Mouse (Mus musculus): Measurements from ENCODE around the gene Wnt7b. TPM values are rescaled to one million over a fixed set of nuclear protein-coding genes. Genes with fewer than 3 reads are reported as not detected.

Wnt7b gene
- total RNA-seq, 2 experiments from 2014 or later, result 0.10 to 0.28 TPM

- DNase-seq, result no peak
Measured at GRCm38 (mm10) chr15:85569995-85570734, 12.1 kb downstream of the Wnt7b start.

- DNase-seq, result no peak
Measured at GRCm38 (mm10) chr15:85569167-85569797, 13.0 kb downstream of the Wnt7b start.

DNA sequence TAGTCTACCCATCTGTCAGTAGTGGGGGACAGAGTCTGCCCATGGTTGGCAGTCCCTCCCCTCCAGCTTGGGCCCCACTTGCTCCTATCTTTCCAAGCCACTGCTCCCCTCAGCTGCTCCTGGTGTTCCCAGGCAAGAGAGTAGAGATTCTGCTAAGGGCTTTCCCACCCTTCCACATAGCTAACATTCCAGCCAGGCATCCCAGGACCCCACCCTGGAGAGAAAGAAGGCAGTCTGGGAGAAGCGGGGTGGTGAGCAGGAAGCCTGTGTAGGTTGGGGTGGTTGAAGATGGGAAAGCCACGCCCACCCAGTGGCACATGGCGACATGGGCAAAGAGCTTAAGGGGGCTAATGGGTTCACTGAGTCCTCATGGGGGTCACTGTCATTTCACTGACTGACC is 13.9 kb downstream of the Wnt7b start:
- no peak for DNase-seq

DNA sequence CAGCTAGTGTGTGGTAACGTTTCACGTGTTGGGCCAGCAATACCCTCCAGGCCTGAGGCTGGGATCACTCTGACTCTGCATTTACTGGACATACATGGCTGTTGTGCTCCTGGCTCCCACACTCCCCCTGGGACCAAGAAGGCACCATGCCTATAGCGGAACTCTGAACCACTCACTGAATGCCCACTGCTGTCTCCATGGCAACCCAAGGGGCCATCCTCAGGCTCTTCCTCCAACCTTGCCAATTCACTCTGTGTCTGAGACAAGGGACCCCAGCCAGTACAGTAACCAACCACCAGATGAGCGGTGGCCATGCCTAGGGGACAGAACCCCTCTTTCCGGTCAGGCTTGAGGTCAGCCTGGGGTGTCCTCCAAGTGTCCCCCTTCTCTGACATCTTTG is 17.3 kb downstream of the Wnt7b start:
- no peak for DNase-seq

DNA sequence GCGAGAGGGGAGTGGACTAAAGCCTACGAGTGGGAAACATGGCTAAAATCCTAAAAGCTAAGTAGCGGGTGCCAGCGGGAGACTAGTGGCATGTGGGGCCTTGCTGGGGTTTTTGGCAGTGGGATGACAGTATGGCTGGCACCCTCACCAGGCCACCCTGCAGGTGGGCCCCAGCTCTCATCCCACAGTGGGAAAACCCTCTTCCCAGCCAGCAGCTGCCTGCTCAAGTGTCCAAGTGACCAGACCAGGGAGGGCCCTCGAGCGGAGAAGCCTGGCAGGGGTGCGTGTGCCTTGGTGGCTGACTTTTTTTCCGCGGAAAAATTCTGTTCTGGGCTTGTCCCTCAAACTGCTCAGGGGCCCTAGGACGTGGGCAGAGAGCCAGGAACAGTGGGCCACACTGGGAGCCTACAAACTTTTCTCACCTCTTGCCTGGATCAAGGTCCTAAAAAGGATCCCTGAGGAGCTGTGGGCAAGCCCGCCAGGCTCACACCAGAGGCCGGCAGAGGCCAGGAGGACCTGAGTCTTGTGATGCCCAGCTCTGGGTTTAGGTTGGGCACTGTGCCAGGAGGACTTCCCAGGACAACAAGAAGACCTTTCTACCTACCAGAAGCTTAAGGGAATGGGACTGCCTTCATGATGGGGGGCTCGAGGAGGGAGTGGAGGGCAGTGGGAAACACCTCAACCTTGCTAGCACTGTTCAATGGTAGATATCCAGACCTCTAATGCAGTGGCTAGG is 18.1 kb downstream of the Wnt7b start:
- DNase-seq, result no peak

- DNase-seq, result no peak
Measured at GRCm38 (mm10) chr15:85561953-85562352, 20.3 kb downstream of the Wnt7b start.

DNA sequence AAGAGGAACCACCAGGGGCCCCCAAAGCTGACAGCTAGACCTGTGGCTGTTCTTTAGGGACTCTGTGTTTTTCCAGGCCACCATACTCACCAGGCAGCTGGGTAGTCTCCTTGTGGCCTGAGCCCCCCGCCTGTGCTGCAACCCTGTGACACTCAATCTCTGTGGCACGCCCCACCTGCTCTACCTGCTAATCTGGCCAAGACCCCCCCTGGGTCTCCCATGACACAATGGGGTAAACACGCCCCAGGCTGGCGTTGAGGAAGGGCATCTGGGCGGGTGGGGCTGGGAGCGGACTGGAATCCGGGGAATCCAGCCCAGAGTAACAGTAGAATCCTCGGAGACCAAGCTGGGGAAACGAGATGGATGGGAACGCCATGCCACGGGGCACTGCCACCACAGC is 21.4 kb downstream of the Wnt7b start:
- DNase-seq, result no peak

GRCm38 (mm10) chr15:85558840-85559540 is 23.3 kb downstream of the Wnt7b start:
- DNase-seq, result no peak

DNA sequence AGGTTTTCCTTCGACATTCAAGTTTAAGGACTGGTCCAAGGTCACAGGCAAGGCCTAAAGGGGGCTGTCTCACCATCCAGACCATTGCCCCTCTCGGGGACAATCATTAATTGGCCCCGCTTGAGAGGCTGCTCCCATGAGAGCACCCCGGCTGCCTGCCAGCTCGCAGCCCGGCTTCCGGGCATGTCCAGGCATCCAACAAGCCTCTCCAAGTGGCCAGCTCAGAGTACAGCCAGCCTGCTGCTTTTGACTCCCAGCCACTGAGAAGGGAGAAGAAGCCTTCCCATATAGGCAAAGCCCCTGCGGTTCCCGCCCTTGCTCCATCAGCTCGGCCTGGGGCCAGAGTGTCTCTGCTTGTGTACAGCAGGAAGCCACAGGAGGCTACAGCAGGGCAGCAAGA is 26.5 kb downstream of the Wnt7b start:
- peak in 1 of 2 experiments; percentile 7 for DNase-seq

GRCm38 (mm10) chr15:85553421-85553820 is 28.9 kb downstream of the Wnt7b start:
- DNase-seq, result no peak

DNA sequence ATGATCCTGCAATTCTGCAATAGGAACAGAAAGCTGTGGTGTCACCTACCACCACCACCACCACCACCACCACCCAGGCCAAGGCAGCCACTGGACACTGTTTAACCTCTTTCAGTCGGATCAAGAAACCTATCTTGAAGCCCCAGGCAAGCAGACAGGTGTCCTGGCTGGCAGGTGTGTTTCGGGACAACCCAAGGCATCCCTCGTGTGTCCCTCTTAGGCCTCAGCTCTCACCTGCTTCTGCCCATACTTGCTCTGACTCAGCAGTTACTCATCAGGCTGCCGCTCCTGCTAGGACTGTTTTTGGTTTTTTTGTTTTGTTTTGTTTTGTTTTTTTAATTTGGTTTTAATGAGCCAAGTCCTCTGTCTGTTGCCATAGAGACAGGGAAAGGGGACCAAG is 35.8 kb downstream of the Wnt7b start:
- no peak for DNase-seq

DNA sequence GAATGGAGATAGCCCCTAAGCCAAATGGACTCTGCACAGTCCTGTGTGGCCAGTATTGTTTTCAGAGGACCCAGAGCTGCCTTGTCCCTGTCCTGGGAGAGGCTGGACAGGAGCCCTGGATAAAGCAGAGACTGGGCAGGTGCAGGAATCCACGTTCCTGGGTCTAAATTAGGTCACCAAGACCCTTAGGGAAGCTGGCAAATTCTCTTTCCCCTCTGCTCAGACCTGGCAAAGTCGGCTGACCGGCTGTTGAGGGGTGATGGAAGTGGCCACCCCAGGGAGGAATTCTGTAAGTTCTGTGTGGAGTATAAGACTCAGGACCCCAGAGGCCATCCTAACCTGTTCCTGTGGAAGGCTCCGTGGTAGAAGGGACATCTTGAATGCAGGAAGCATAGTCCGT is 36.9 kb downstream of the Wnt7b start:
- no peak for DNase-seq

DNA sequence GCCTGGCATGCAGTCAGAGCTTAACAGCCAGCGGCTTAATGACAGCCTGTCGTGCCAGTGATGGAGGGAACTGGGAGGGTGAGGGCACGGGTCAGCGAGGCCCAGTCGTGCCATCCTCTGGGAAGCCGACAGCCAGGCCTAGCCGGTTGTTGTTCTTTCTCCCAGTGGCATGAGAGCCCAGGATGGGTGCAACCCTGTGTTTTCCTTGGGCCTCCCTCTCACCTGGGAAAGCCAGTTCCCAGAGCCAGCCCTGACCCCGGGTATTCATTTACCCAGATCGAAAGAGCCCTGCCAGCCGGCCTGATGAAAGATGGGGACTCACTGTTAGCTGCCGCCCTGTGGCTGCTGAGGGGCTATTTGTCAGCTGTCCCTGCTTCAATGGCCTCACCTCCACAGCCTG is 44.1 kb downstream of the Wnt7b start:
- no peak for DNase-seq

DNA sequence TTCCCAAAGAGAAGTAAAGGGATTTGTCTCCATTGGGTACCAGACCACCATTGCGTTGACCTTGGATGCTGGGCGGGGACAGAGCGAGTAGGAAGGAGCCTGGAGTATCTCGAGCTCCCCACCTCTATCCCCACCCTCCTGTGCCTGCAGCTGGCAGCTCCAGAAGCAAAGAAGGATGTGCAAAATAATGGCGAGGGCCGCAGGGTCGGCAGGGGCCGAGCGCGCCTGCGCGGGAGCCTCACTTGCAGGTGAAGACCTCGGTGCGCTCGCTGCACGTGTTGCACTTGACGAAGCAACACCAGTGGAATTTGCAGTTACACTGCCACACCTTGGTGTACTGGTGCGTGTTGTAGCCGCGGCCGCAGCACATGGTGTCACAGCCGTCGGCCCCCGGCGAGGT is 45.1 kb downstream of the Wnt7b start:
- no peak for DNase-seq

- no peak for DNase-seq
Measured at GRCm38 (mm10) chr15:85534646-85535045, 47.6 kb downstream of the Wnt7b start.

GRCm38 (mm10) chr15:85534215-85534614 is 48.1 kb downstream of the Wnt7b start:
- DNase-seq, result no peak

GRCm38 (mm10) chr15:85532063-85532462 is 50.2 kb downstream of the Wnt7b start:
- DNase-seq, result no peak

- no peak for DNase-seq
Measured at GRCm38 (mm10) chr15:85529911-85530310, 52.4 kb downstream of the Wnt7b start.

DNA sequence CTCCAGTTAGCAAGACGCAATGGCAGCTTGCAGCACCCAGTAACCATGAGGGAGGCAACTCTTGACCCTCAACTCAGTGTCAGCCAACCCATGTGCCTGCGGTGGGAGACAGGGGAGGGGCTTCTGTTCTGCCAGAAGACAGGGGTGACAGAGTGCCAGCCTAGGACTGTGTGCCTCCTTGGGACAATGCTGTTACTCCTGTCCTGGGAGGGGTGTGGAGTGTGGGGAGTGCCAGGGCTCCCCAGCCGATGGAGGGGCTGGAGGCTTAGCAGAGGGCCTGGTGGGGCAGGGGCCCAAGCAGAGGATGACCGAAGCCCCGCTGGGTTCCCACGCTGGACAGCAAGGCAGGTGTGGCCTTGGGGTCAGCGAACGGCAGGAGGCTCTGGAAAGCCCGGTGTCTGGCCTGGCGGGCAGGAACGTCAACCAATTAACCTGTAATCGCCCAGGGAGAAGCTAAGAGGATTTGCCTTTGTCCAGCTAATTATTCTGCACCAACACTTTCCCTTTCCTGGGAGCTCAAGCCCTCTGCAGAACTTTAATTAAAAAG is 57.8 kb downstream of the Wnt7b start:
- no peak for DNase-seq

DNA sequence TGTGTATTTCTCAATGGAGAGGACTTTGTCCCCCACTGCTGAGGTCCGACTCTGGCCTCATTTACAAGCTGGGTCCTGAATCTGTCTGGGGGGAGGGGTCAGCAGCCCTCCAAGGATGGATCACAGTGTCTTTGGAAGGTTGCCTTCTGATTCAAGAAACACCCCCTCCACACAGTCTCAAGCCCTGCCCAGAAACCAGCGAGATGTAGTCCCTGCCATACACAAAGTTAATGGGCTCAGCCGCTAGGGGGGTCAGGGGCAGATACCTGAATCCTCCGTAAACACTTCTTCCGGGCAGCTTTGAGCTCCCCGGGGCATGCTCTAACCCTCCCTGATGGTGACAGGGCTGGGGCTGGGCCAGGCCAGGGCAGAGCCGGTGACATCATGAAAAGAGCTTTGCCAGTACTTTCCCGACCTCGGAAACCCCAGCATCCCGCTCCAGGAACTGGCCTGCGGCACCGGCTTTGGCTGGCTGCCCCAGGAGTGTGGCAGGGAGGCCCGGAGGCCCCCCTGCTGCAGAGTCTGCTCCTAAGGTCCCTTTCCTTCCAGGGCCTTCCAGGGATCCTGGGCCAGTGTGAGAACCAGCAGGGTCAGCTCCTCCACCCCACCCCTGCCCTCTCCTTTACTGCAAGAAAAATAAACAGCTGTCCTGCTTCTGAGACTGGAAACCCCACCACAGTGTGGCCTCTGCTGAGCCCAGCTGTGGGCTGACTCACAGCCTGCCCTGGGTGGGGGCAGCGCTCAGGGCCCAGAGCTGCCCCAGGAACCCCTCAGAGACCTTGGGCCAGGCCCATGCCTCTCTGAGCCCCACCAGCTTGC is 58.9 kb downstream of the Wnt7b start:
- peak; percentile 73 to 84 for DNase-seq

GRCm38 (mm10) chr15:85519438-85519837 is 62.8 kb downstream of the Wnt7b start:
- DNase-seq, result no peak
